Mouse (Mus musculus) testis, postnatal 10 days (tissue): Measurements from ENCODE around the gene AI481877.

ENCODE experiments used
- DNase-seq: peaks from one replicate; pipeline ENCODE4 v3.0.0; 2021; ENCODE audit warnings: low spot score

Gene AI481877

DNA sequence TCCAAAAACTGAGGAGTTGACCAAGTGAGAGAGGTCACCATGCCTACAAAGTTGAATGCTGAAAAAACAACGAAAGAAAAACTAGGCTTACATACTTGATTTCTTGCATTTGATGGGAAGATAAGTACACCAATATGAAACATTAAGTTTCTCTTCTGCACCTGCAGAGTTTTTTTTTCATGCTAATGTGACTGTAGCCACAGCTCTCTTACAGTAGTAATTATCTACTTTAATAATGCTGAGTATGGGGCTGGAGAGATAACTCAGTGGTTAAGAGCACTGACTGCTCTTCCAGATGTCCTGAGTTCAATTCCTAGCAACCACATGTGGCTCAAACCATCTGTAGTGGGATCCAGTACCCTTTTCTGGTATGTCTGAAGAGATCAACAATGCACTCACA is 13.7 kb downstream of the AI481877 start:
- DNase-seq: no peak

DNA sequence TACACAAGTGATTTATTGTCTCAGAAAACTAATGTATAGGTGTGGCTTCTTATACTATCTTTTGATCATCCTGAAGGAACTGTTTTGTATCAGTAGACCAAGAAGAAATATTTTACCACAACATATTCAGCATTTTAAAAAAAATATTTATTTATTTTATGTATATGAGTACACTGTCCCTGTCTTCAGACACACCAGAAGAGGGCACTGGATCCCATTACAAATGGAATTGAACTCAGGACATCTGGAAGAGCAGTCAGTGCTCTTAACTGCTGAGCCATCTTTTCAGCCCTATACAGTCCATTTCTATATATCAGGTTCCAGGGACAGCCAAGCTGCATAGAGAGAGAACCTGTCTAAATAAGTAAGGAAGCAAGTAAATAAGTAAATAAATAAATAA is 15.2 kb downstream of the AI481877 start:
- no peak for DNase-seq

DNA sequence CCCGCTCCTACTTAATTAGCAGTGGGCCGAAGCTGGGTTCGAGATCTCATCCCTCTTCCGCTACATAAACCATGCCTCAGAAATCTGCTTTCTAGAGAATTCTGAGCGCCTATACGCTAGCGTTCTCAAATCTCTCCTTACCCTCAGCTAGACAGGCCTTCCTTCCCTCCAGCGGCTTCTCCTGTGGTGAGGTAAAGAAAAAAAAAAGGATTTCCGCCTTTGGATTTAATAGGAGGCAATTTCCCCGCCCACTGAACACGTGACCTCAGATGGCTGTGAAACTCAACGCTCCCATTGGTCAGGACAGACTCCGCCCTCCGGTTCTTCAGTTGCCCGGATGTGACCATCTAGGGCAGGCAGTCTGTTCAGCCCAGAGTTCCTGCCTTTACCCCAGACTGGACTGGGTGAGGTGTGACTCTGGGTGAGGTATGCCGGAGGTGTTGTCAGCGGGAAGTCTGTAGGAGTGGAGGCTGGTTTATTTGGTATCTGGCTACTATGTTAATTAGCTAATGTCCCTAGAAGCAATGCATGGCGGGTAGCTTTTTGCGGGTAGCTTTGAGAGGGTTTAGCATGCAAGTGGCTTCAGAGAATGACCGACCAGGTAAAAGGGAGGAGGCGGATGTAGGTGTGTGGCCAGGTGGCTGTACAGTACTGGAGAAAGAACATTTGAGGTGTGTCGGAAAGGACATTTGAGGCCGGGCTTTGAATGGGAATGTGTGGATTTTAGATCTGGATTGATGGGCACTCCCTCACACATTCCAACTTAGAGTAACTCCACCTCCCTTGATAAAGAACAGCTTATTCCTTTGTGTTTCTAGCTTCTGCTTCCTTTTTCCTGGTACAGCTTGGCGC is 20.9 kb downstream of the AI481877 start:
- peak; percentile 78 for DNase-seq

DNA sequence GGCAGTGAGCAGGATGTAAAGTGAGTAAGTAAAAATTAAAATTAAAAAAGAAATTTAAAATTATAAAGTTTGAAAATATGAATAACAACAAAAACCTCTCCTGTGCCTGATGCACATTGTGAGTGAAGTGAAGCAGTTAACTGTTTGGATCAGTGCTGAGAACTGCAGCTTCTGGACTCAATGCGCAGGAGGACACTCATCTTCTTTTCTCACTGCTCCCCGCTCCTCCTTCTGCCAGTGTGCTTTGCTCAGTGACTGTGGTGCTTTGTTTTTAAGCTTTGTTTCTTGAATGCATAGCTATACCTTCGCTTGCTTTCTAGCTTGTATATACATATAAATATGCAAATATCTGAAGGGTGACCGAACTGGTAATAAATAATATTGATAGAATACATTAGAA is 30.1 kb downstream of the AI481877 start:
- DNase-seq: no peak

DNA sequence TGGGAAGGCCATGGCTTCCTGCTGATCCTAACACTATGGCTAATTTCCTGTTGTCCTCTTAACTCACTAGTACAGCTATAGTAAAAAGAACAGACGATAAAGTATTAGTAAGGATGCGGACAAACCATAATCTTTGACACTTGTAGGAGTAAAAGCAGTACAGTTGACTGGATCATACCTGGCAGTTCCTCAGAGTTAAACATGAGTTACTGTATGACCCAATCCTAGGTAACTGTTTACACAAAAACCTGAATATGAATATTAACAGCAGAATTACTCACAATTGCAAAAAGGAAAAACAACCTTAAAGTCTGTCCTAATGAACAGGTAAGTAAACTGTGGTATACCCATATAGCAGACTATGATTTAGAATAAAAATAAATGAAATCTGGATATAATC is 30.9 kb downstream of the AI481877 start:
- DNase-seq: no peak

DNA sequence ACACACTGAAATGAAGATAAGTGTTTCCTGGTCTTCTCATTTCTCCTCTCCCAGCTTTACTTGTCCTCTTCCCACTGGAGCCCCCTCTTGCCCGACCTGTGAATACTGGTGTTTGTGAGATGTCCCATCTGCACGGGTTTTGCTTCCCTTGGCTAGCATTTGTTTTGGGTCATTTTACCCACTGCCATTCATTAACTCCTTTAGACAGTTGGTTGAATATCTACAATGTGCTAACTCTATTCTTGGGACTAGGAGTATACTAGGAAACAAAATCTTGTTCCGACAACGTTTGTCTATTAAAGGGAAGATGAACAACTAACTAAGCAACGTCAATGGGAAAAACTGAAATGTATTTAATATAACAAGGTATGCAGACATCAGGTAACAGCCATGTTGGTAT is 32.1 kb downstream of the AI481877 start:
- DNase-seq: no peak

DNA sequence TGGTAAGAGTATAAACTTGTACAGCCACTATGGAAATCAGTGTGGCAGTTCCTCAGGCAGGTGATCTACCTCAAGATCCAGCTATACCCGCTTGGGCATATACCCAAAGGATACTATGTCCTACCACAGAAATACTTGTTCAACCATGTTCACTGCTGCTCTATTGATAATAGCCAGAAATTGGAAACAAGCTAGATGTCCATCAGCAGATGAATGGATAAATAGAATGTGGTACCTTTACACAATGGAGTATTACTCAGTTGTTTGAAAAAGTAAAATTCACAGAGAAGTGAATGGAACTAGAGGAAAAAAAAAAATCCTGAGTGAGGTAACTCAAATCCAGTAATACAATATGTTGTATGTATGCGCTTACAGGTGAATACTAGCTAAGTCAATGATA is 34.6 kb downstream of the AI481877 start:
- DNase-seq: no peak

DNA sequence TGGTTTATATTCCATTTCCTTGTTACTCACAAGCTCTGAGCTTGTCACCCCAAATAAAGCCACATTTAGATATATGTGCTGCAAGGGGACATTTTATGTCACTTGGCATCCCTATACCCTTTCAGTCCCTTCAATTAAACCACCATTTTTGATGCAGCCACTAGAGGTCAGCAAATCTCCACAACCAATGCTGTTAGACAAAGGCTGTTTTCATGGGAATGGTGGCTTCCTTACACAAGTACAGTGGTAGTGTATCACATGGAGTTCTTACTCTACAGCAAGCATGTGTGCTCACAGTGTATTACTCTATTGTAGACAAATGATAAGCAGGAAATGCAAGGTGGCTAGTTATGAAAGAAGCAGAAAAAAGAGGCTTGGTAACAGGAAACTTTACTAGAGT is 42.4 kb downstream of the AI481877 start:
- DNase-seq: peak; percentile 72

DNA sequence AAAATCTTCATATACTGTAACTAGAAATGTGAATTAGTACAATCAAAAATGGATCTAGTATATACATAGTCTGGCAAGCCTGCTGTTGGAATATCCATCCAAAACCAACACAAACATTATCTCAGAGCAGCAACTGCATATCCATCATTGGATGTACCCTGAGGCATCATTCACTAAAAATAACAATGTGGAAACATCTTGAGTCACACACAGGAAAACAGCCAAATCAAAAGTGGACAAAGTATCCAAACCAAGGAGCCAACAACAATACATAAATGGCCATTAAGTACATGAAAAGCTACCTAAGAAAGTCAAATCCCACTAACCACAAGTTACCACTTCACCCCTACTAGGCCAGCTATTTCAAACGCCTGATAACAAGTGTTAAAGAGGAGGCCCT is 49.4 kb downstream of the AI481877 start:
- no peak for DNase-seq

DNA sequence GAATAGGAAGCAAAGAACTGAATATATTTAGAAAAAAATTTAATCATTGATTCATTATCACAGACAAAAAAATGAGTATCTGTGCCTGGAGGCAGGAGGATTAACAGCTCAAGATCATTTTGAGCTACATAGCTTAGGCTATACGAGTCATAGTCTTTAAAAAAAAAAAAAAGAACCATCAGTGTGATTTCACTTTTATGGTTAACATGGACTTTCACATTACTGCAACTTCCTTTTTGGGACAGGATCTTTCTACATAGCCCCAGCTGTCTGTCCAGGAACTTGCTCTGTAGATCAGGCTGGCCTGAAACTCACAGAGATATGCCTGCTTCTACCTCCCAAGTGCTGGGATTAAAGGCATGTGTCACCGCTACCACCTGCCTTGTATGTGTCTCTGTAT is 55.4 kb downstream of the AI481877 start:
- DNase-seq: no peak

DNA sequence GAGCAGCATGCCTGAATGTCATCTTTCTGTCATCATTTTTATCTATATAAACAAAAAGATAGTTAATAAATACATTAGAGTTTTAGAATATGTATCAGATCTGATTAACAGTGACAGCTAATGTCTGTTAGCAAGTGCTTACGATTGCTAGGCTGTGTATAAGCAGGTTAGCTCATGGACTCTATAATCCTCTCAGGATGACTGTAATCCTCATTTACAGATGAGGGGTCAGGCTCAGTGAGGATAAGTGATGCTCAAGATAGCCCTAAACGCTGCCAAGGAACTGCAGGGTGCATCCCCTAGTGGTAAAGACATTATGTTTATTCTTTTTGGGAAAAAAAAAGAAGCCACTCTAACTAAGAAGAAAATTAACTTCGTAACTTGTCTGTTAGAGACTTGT is 69.5 kb downstream of the AI481877 start:
- DNase-seq: no peak

DNA sequence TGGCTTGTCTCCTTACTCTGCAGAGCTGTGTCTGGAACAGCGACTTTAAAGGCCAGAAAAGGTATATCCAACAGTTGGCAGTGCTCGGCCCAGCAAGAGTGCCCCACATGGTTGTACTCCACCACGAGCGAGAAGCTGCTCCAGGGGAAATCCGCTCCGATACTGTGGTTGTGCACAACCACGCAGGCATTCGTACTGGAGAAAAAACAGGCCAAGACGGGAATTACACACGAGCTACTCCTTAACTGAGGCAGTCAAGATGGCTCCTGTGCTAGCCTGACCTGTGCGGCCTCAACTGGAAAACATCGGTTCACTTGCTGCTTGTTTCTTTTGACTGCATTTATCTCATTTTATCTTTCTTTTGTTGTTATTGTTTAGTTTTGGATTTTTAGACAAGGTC is 76.3 kb downstream of the AI481877 start:
- no peak for DNase-seq

DNA sequence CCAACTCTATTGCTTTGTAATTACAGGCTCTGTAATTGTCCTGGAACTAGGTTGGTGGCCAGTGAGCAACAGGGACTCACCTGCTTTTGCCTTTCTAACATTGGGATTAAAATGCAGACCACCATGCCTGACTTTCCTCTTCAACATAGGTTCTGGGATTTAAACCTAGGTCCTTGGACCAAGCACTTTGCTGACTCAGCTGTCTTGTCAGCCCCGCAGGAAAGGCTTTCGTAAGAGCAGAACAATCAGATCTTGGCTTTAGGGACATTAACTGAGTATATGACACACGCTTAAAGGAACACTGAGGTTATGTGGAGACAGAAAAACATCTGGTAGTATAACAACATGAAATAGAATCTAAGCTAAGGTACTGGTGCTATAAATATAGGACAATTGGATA is 80.9 kb downstream of the AI481877 start:
- DNase-seq: no peak

DNA sequence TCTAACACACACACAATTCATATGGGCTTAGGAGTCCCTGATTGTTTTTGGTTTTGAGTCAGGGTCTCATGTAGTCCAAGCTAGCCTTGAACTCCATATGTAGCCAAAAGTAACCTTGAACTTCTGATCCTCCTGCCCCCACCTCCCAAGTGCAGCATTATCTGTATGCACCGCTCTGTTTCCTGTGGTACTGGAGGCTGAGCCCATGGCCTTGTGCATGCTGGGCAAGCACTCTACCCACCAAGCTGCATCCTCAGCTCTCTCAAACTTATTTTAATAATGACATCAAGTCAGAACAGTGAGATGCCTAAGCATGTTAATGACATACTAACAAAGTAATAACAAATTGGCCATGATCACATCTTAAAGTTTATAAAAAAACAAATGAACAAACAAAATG is 87.7 kb downstream of the AI481877 start:
- no peak for DNase-seq

DNA sequence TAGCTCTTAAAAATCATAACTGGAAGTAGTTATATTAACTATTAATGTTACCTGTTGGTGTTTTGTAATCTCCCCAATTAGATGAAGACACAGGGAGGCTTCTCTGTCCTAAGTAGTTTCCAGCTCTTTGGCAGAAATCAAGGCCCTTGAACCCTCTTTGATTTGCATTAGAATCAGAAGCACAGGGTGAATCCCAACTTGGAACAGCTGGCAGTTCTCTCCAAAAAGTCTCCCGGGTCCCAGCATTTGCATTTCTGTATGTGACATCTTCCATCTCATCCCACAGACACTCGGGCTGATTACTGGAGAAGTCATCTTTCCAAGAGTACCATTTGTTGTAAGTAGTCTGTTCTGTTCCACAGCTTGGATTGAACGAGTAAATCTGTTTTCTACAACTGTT is 91.6 kb downstream of the AI481877 start:
- DNase-seq: no peak

DNA sequence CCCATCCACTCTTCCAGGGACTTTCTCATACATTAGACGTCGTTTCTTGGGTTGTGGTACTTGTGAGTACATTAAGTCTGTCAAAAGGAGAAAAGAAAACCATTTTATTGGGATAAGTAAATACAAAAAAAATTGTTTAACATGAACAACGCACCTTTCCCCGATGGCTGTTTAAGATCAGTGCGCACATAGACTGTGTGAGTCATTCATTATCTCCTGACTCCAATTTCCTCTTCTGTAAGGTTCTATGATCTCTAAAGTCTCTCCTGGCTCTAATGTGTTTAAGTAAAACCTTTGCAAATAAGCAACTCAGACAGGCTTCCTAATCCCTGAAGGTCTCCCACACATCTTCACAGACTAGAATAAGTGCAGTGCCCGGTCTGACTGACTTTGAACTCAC is 94.9 kb downstream of the AI481877 start:
- no peak for DNase-seq

DNA sequence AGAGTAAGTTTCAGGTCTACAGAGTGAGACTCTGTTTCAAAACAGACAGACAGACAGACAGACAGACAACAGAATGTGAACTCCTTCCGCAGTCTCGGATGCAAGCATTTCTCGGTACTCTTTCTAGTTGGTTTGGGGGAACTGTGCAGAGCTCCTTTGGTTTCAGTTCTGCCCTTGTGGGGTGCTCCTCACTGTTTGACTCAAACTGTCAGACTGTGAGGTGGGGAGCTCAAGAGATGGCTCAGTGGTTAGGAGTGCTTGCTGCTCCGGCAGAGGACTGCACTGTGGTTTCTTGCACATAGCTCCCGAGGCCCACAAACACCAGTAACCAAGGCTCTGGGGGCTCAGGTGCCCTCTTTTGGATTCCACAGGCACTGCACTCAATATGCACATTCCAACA is 95.7 kb downstream of the AI481877 start:
- DNase-seq: no peak

DNA sequence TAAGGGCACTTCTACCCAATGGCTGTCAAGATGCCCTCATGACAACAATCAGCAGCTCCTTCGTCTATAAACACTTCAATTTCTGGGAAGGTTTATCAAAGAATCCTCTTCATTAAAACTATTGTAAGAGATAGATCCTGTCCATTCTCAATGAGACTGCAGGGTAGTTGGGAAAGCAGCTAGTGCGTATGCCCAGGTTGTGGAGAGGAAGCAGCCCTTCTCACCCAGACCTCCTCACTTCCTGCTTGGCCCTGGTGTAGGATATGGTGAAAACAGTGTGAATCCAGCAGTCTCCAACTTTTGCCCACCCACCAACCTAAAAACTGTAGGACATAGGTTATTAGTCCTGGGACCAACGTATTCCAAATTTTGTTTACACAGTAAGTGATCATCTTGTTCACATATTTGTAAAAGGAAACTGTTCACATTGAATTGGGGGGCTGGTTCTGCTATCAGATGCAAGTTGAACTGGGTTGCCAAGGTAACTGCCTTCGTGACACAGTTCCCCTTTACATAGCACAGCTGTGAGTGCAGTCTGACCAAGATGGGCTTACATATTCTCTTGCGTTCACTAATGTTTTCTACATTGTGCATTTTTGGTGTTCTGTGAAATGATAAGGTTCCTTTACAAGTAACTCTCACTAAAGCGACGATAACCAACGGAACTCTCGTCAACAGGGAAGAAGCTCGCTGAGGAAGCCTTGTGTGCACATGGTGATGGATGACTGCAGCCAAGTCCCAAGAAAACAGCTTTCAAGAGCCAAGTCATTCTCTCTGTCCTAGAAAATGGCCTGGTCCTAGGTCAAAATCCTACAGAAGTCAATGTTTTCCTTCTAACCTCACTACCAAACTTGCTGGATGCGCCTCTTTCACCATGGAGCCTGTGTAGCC is 98.1 kb downstream of the AI481877 start:
- no peak for DNase-seq

DNA sequence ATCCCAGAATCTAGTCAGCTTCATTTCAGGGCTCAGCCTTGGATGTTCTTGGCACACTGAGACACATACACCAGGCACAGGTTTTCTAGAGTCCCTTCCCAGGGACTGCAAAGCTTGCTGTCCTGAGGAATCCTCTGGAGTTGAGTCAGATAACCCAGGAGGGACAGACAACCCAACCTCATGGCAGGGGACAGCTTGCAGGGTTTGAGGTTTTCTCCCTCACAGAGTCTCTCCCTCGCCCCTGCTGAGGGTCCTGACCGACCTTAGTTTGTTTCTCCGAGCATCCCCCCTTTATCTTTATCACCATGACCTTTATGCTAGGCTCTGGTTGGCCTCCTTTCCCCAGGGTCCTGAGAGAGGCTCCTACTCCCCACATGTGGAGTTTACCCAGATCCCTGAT is 101.3 kb downstream of the AI481877 start:
- no peak for DNase-seq

DNA sequence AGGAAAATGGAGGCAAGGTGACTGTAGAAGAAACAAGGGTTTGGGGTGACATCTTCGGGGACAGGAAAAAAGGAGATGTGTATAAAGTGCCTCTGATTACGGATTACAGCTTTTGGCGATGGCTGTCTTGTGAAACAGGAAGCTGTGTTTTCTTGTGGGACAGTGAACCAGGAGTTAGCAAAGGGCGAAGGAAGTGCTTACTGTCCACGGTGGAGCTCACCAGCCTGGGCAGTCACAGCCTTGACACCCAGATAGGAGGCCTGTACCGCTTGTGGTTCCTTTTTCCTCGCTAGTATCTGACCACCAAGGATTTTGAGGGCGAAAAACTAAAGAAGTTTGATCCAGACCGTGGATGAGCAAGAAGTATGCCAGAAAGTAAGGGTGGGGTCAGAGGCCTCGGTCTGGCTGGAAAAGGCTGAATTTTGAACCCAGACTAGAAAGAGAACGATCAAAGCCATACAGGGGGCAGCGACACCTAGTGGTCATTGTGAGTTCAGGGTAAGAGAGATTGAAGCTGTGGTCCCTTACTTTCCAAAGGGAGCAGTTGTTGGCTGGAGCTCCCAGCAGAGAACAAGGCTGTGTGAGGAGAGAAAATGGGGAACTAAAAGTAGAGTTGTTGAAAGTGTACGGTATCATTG is 102.2 kb downstream of the AI481877 start:
- peak; percentile 83 for DNase-seq

DNA sequence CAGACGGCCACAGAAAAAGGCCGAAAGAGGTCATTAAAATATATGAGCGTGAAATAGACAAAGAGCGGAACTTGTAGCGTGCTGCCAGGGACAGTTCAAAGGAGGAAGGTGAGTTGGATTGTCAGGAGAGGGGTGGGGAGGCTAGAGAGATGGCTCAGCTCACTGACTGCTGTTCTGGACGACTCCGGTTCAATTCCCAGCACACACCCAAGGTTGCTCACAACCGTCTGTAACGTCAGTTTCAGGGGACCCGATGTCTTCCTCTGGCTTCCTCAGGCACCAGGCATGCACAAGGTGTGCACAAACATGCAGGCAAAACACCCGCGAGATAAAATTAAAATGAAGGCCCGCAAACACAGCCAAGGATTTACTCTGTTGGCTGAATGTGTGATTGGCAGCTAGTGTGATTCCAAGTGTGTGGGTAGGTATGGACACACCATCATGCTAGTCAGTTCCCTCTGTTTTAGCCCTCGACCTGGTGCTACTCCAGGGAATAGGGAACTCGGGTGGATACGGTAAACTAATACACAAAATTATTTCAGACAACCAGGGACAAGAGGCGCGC is 102.9 kb downstream of the AI481877 start:
- no peak for DNase-seq
